Mouse (Mus musculus): ENCODE measurements around the gene Gnrhr. TPM values are rescaled to one million over a fixed set of nuclear protein-coding genes. Genes with fewer than 3 reads are reported as not detected.

Gnrhr gene
- 0.44 and 1.2 TPM in 2 replicates for polyA plus RNA-seq (2015; fragmentation: Nextera tagmentation; extraction: Ambion mirVana)

DNA sequence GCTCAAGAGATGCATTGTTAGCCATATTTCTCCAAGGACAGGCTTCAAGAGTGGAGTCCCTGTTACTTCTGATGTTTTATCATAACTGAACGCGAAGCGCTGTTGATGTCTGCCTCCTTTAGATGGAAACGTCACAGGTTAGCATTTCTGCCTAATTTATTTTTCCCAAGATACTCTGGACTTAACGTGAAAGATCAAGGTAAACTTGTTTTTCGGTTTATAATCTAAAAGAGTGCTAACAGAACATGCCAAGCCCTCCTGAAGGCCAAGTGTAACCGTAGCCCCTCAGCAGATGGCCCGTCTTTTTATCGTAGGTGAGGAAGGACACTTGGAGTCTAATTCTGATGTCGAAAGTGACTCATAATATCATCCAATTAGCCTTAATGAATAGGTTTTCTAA lies at the start of gene Gnrhr:
Gene Gnrhr (minus strand): TSS at position 101 of the 400 bp plus-strand sequence.

DNA sequence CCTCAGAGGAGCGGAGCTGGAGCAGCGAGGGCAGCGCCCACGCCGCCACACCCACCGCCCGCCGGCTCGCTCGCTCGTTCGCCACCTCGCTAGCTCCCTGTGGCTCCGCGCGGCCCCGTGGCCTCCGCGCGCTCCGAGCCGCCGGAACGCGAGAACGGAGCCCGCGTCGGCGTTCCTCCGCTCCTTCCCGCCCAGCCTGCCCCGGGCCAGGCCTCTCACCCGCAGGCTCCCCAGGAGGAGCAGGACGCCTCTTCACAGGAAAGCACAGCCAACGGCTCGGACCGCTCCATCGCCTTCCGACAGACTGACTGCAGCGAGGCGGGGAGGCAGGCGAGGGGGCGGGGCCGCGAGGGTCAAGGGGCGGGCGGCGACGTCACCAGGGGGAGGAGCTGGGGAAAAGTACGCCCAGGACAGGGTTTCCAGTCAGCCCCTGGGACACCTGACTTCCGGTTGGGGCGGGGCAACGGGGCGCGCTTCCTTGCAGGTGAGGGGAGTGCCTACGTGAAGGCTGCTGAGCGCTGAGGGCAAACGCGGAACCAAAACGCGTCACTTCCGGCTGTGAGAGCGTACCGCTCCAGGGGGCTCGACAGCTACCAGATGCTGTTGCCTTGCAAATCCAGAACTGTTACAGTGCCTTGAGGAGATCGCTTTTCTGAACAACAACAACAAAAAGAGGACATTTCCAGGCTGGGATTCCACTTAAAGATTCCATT lies 25.1 kb downstream of the Gnrhr start, which contains the start of gene Uba6:
Gene Uba6 (minus strand): TSS at position 355 of the 713 bp plus-strand sequence.

Other genes with a start within 250 kb of the Gnrhr start
- gene Cenpc1, start 132.3 kb downstream of the Gnrhr start, polyA plus RNA-seq (2015; fragmentation: Nextera tagmentation; extraction: Ambion mirVana), result 17.4 and 18.8 TPM in 2 replicates
- 0.20 and 0.52 TPM in 2 replicates for gene Stap1, start 126.2 kb downstream of the Gnrhr start, polyA plus RNA-seq (2015; fragmentation: Nextera tagmentation; extraction: Ambion mirVana)
- 4.5 and 6.0 TPM in 2 replicates for gene Uba6, start 25.1 kb downstream of the Gnrhr start, polyA plus RNA-seq (2015; fragmentation: Nextera tagmentation; extraction: Ambion mirVana)
- gene Tmprss11c, start 91.4 kb upstream of the Gnrhr start, polyA plus RNA-seq (2015; fragmentation: Nextera tagmentation; extraction: Ambion mirVana), result not detected in 2 replicates
- not detected in 2 replicates for gene Tmprss11d, start 175.5 kb upstream of the Gnrhr start, polyA plus RNA-seq (2015; fragmentation: Nextera tagmentation; extraction: Ambion mirVana)

All from adrenal gland, postnatal 0 days (tissue).